Mouse (Mus musculus) gastrocnemius, postnatal 14 days (tissue): ENCODE data around the gene Smpdl3b. TPM values are rescaled to one million over a fixed set of nuclear protein-coding genes. Genes with fewer than 3 reads are reported as not detected.
A peak's percentile ranks its signal among the peaks of the same experiment; 100 is the strongest.
"Not testable (repeated sequence)": the region's sequence is repeated elsewhere in the genome, so short reads cannot be mapped to it uniquely, and the experiment has no call there.

Experiments used
- DNase-seq: peaks from one replicate; pipeline ENCODE4 v3.0.0; 2021; ENCODE audit warnings: mixed read lengths
- intact Hi-C: fragments of 180-260 bp; cut with DNase I; formaldehyde crosslinking; loops from one replicate; pipeline ENCODE4 v1.15.1; 2025; ENCODE audit warnings: low total_unique reads
- long read RNA-seq, 2 experiments: library from polyadenylated mRNA; stranded (forward); transcript quantifications; one replicate each; pipeline ENCODE4 v2.0.0; 2021
- total RNA-seq, 2 experiments: library from RNA; stranded (reverse); gene quantifications; 2 replicates each; pipeline ENCODE4 v1.2.3; 2021

The Smpdl3b gene
- total RNA-seq, result 1 to 10 TPM; 1.9 to 3.0 TPM
- long read RNA-seq, experiment 1, partial matches to known transcripts, result 0 of 3 reads
- long read RNA-seq, experiment 1, other reads (novel, unspliced or antisense), result 1 of 3 reads
- long read RNA-seq, experiment 2, partial matches to known transcripts, result 1 of 4 reads
- long read RNA-seq, experiment 2, other reads (novel, unspliced or antisense), result 1 of 4 reads

DNA sequence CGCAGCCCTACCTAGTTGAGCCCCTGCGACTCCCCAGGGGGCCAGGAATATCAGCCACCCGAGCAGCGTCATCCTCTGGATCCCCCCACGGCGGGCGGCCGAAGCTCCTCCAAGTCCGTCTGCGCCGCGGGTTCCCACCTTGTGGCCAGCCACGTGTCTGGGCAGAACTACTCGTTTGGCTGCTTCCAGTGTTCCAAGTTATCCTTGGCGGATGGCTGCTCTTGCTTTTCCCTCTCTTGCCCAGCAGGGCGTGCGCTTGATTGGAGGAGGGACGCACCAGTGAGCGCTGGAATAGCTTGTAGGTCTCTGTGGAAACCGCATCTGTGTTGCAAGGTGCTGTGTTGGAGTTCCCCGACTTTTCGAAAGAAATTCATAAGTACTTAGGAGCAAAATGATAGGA, at the start of gene Smpdl3b:
TSS of gene Smpdl3b (minus strand) at position 279 of the 400 bp plus-strand sequence.
- peak; percentile 81 for DNase-seq
- intact Hi-C loops, result no loop called here

GRCm38 (mm10) chr4:132806620-132807191, 49.7 kb upstream of the Smpdl3b start:
- DNase-seq, result no peak
- intact Hi-C loops, result no loop called here

- DNase-seq, result no peak
- intact Hi-C loops, result no loop called here
Measured at GRCm38 (mm10) chr4:132805599-132806197, 48.6 kb upstream of the Smpdl3b start.

DNA sequence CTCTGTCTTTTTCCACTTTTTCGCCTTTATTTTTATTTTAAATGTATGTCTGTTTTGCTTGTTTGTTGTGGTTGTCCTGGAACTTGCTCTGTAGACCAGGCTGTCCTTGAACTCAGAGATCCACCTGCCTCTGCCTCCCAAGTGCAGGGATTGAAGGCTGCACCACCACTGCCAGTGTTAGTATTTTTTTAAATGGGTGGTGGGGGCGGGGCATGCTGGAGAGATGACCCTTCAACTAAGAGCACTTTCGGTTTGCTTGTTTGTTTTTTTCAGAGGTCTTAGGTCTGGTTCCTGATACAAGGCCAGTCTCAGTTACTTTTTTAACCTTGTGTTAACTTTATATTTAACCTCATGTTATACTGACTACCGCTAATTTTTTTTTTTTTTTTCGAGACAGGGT, 48.1 kb upstream of the Smpdl3b start:
- intact Hi-C loops, result no loop called here
- DNase-seq, result no peak

DNA sequence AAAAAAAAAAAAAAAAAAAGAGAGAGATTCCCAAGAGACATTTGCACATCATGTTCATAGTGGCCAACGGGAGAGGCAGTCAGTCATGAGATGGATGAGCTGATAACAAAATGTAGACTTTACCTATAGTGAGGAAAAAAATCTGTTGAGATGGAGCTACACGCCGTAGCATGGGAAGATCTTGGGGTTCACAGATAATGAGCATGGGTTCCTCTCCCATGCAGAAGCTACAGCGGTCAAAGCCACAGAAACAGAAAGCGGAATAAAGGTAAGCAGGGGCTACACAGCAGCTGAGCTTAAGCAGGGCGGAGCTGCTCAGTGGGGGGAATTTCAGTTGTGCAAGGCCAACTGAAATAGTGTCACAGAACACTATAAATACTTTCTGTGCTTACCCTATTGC, 47.3 kb upstream of the Smpdl3b start:
- intact Hi-C loops, result no loop called here
- DNase-seq, result no peak

GRCm38 (mm10) chr4:132803876-132804275, 46.8 kb upstream of the Smpdl3b start:
- intact Hi-C loops, result no loop called here
- no peak for DNase-seq

- no peak for DNase-seq
- intact Hi-C loops, result no loop called here
Measured at GRCm38 (mm10) chr4:132803212-132803611, 46.2 kb upstream of the Smpdl3b start.

GRCm38 (mm10) chr4:132802171-132802637, 45.2 kb upstream of the Smpdl3b start:
- intact Hi-C loops, result no loop called here
- DNase-seq, result peak; percentile 38

DNA sequence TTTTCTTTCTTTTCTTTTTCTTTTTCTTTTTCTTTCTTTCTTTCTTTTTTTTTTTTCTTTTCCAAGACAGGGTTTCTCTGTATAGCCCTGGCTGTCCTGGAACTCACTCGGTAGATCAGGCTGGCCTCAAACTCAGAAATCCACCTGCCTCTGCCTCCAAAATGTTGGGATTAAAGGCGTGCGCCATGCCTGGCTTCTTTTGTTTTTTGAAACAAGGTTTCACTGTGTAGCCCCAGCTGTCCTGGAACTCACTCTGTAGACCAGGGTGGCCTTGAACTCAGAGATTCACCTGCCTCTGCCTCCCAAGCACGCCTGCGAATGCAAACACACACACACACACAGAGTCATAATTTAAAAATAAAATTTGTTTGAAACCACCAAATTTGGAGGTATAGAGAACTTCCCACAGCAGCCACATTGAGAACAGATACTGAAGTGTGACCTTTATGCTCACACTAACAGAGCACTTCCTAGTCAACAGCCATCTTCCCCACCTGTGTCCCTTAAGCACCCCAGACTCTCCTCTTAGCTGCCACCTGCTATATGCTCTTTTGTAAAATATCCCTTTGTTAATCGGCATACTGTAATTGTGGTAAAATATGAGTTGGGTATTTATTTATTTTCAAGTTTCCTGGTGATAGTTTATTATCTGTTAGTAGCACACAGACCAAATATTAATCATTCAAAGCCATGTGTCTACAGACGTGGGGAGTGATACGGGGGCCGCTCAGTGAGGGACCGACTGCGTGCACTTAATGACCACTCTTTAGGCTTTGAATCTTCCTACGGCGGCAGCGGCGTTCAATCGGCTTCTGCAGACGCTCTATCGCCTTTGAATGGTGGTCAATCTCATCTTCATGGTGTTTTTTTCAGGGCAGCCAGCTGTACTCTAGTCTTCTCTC, 44.4 kb upstream of the Smpdl3b start:
- no peak for DNase-seq
- intact Hi-C loops, result no loop called here

- DNase-seq, result no peak
- intact Hi-C loops, result no loop called here
Measured at GRCm38 (mm10) chr4:132799845-132800244, 42.8 kb upstream of the Smpdl3b start.

GRCm38 (mm10) chr4:132798666-132799065, 41.6 kb upstream of the Smpdl3b start:
- DNase-seq, intact Hi-C loops: not testable (repeated sequence)

GRCm38 (mm10) chr4:132798028-132798427, 41.0 kb upstream of the Smpdl3b start:
- intact Hi-C loops, result no loop called here
- no peak for DNase-seq

DNA sequence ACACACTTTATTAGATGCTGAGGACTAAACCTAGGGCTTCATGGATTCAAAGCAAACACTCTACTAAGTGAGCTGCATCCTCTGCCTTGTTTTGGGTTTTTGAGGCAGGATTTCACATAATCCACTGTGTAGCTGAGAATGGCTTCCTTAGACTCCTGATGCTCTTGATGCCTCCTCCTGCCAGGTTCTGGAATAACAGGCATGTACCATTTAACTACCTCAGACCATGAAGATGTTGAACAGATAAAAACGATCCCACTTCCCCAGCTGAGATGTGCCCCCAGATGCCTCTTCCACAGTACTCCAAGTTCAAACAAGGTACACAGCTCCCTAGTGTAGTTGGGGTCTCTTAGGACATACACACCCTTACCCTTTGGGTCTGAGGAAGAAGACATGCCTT, 40.4 kb upstream of the Smpdl3b start:
- intact Hi-C loops, result no loop called here
- DNase-seq, result no peak

DNA sequence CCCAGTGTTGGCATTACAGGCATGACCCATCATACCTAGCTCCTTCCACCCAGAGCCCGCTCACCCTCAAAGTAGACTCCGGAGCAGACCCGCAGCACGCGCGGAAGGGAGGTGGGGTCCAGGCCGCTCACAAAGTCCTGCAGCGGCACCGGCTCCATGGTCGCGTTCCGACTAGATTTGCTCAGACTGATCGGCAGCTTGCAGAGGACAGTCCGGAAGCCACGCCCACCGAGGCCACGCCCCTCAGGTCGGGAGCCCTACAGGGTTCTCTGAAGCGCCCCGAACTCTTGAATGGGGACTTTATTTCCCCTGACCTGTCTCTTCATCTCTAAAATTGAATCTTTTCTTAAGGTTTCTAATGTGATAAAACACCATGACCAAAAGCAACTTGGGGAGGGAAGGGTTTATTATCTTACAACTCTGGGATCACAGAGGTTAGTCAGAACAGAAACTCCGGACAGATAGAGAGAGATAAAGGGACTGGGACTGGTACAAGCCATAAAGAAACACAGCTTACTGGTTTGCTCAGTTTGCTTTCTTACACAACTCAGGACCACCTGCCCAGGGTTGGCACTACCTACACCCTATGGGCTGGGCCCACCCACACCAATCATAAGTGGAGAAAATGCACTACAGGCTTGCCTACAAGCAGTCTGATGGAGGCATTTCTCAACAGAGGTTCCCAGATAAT, 39.3 kb upstream of the Smpdl3b start, which contains the start of gene Themis2:
TSS of gene Themis2 (minus strand) at position 192 of the 691 bp plus-strand sequence.
- intact Hi-C loops, result no loop called here
- DNase-seq, result peak; percentile 83

DNA sequence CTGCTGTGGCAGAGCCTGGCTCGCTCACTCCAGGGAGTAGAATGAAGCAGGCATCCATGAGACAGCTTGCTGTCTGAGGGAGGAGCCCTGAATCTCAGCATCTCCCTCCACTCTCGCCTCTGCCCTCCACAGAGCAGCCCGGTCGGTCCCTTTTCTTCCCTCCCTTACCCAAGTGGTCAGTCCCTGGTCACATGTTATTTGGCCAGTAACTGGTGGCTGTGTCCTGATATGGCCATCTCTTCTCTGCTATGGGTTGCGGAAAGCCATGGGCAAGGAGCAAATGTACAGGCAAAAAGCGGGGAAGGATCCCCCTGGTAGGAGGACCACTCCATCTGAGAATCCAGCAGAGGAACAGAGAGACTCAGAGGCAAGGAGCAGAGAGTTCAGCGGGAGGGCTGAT, 38.1 kb upstream of the Smpdl3b start:
- DNase-seq, result no peak
- intact Hi-C loops, result no loop called here

- DNase-seq, result no peak
- intact Hi-C loops, result no loop called here
Measured at GRCm38 (mm10) chr4:132794760-132795159, 37.7 kb upstream of the Smpdl3b start.

GRCm38 (mm10) chr4:132794028-132794427, 37.0 kb upstream of the Smpdl3b start:
- no peak for DNase-seq
- intact Hi-C loops, result no loop called here

- intact Hi-C loops, DNase-seq: not testable (repeated sequence)
Measured at GRCm38 (mm10) chr4:132793322-132794004, 36.4 kb upstream of the Smpdl3b start.

DNA sequence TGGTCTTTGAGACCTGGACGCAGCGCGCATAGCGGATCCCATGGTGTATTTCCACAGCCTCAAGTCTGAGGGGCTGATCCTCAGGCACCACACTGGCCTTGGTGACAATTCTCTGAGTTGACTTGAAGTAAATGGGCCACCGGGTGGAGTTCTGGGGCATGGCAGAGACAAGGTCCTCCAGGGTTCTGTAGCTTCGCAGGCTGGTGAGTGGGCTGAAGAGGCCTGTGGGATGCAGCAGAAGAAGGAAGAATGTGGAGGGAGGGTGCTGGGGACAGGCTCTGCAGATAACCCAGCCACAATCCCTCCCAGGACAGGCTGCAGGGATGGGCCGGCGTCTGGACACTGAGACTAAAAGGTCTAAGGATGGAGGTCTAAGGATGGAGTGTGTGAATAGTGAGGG, 32.7 kb upstream of the Smpdl3b start:
- DNase-seq, result no peak
- intact Hi-C loops, result no loop called here
